Mouse (Mus musculus): ENCODE measurements around the gene Chrm5. TPM values are rescaled to one million over a fixed set of nuclear protein-coding genes. Genes with fewer than 3 reads are reported as not detected.

Gene Chrm5
- polyA plus RNA-seq (2016; fragmentation: Nextera tagmentation; extraction: Ambion mirVana) = not detected in 2 replicates

DNA sequence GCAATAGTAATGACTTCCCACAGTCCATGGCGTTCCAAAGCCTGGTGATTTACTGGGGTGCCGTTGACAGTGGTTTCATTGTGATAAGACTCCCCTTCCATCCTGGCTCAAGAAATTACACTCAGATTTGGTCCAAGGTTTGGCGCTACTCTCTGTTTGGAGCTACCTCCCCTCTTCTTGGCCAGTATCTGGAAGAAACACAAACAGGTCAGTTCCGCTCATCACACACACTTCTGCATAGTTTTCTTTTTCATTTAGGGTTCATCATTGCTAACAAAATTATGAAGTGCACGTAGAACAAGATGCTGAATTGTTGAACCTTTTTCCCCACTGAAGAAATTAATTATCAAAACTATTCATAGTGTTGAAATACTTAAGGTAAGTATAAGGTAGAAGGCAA lies at the start of gene Chrm5:
Gene Chrm5, minus strand, starts transcription at position 101 of the 400 bp plus-strand sequence.
- DNase-seq (ENCODE audit: low spot score) = no peak
- H3K27ac ChIP-seq = no peak within 1 kb of the TSS
- no peaks in the 10 kb centered on the region for H3K36me3 ChIP-seq
- H3K27me3 ChIP-seq (ENCODE audit: insufficient read depth, poor library complexity, severe bottlenecking) = no peaks in the 10 kb centered on the region
- no peaks in the 10 kb centered on the region for H3K9me3 ChIP-seq
- no peak within 1 kb of the TSS for H3K4me3 ChIP-seq
- peaks cover 4% of the 10 kb centered on the region; the same call in 1 of the 2 replicates for H3K4me1 ChIP-seq
- 87% methylated on average over 5 of the region's 5 CpGs for WGBS

DNA sequence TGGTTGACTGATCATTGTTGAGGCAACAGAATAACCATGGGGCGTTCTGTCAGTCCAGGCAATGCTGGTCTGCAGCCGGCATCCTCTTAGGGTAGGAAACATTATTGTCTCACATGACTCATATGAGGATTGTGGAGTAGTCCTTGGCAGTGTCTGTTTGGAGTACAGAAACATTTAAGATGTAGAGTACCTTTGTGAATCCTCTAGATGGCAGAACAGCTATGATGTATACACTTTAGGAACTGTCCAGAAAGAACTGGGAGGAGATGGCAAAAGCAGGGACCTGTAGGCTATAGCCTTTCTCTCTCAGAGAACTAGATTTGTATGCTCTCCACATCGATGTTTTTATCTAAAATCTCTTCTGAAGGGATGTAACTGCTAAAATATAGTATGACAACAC lies 46.4 kb upstream of the Chrm5 start:
- H3K4me1 ChIP-seq = peaks cover 4% of the 10 kb centered on the region; the same call in 1 of the 2 replicates
- no peak overlapping the region for H3K4me3 ChIP-seq
- H3K27me3 ChIP-seq (ENCODE audit: insufficient read depth, poor library complexity, severe bottlenecking) = no peaks in the 10 kb centered on the region
- no peaks in the 10 kb centered on the region for H3K9me3 ChIP-seq
- H3K36me3 ChIP-seq = 0 out of 2 replicates have a peak, but pooled peaks cover 6% of the 10 kb centered on the region
- no peak overlapping the region for H3K27ac ChIP-seq
- no peak for DNase-seq (ENCODE audit: low spot score)
- WGBS = 84% methylated on average over 3 of the region's 3 CpGs

DNA sequence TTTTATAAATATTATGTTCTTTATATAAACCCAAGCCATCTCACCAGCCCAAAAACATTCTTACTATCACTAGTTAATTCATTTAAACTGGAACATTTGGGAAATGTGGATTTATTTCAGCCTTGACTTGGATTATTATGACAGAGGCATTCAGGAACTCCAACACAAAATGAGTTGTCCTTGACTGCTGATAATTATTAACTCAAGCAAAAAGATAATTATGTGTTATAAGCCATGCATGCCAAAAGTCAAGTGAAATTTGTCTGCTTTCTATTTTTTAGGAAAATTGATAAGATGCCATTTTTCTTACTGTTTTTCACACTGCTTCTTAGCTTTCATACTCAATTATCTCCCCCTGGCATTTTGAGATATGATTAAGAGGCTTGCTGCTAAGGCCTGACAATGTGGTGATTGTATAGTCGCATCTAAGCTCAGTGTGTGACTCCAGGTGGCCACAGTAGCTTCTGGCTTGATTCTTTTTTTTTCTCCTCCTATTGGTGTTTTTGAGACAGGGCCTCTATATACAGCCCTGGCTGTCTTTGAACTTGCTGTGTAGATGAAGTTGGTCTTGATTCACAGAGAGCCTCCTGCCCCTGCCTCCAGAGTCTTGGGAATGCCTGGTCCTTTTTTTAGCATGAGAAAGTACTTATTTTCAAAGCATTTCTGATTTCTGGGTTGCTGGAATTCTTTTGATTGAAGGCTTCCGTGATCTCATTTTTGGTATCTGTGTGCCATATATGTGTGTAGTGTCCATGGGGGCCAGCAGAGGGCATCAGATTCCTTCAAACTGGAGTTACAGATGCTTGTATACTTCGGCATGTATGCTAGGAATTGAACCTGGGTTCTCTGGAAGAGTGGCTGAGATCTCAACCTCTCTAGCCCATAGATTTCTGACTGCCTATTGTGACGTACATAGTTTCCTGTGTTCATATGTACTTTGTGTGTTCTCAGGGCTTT lies 40.2 kb upstream of the Chrm5 start:
- Histone ChIP-seq H3K27me3 (ENCODE audit: insufficient read depth, poor library complexity, severe bottlenecking) (no peaks in the 10 kb centered on the region), H3K4me1 (peaks cover 6% of the 10 kb centered on the region; the same call in 1 of the 2 replicates), H3K9me3 (no peaks in the 10 kb centered on the region), H3K36me3 (no peaks in the 10 kb centered on the region), H3K27ac (no peak overlapping the region), H3K4me3 (no peak overlapping the region)
- DNase-seq (ENCODE audit: low spot score) = no peak
- 79% methylated on average over 4 of the region's 4 CpGs for WGBS

DNA sequence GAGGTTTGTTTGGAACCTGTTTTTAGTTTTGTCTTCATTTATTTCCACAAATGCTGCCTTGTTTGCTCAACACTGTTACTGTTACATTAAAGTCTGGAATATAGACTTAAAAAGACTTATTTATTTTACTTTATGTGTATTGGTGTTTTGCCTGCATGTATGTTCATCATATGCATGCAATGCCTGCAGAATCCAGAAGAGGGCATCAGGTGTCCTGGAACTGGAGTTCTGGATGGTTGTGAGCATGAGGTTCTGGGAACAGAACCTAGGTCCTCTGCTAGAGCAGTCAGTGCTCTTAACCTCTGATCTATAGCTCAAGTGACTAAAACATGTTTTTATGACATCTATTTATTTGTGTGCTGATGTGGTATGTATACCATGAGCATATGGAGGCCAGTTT lies 38.0 kb upstream of the Chrm5 start:
- no peak for DNase-seq (ENCODE audit: low spot score)

DNA sequence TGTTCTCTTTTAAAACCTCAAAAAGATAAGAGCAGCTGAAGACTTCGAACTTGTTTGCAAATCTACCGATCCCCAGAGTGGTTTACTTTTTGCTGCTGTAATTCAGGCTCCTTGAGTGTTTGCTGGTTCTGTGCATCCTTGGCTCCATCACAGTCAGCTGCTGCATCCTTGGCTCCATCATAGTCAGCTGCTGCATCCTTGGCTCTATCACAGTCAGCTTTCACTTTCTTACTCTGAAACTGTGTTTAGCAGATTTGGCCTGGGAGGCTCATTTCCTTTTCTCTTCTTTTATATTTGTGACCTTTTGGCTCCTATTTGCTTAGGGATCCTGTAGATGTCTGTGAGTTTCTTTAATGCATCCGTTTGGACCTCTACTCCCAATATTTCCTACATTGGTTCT lies 36.6 kb upstream of the Chrm5 start:
- no peak for DNase-seq (ENCODE audit: low spot score)
- no peak overlapping the region for H3K27ac ChIP-seq
- H3K4me1 ChIP-seq = peaks cover 3% of the 10 kb centered on the region; the same call in 1 of the 2 replicates
- no peaks in the 10 kb centered on the region for H3K27me3 ChIP-seq (ENCODE audit: insufficient read depth, poor library complexity, severe bottlenecking)
- no peaks in the 10 kb centered on the region for H3K9me3 ChIP-seq
- H3K4me3 ChIP-seq = no peak overlapping the region
- no peaks in the 10 kb centered on the region for H3K36me3 ChIP-seq
- WGBS = 88% methylated on average over 3 of the region's 3 CpGs

More for the DNA sequence above, 38.0 kb upstream of the Chrm5 start:
- Histone ChIP-seq H3K9me3 (no peaks in the 10 kb centered on the region), H3K4me1 (peaks cover 3% of the 10 kb centered on the region; the same call in 1 of the 2 replicates), H3K36me3 (no peaks in the 10 kb centered on the region), H3K4me3 (no peak overlapping the region), H3K27me3 (ENCODE audit: insufficient read depth, poor library complexity, severe bottlenecking) (no peaks in the 10 kb centered on the region), H3K27ac (no peak overlapping the region)

DNA sequence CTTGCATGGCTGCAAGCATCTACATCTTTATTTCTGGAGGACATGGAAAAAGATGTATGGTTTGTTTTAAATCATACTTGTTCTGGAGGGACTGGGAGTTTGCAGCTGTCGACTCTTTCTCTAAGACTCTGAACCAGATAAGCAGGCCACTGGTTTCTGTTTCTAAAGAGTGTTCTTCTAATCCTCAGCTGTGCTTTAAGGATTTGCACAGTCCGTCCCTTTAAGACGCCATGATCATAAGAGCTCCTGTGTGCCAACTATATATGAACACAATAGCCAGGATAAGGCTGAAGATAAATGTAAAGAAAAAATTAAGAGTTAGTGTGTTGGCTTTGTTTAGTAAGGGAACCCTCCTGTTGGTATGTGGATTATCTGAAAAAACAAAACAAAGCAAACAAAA lies 36.2 kb upstream of the Chrm5 start:
- Histone ChIP-seq H3K4me1 (peaks cover 3% of the 10 kb centered on the region; the same call in 1 of the 2 replicates), H3K36me3 (no peaks in the 10 kb centered on the region), H3K9me3 (no peaks in the 10 kb centered on the region), H3K4me3 (no peak overlapping the region), H3K27me3 (ENCODE audit: insufficient read depth, poor library complexity, severe bottlenecking) (no peaks in the 10 kb centered on the region), H3K27ac (no peak overlapping the region)
- WGBS = 63% methylated on average over 3 of the region's 3 CpGs
- DNase-seq (ENCODE audit: low spot score) = no peak

DNA sequence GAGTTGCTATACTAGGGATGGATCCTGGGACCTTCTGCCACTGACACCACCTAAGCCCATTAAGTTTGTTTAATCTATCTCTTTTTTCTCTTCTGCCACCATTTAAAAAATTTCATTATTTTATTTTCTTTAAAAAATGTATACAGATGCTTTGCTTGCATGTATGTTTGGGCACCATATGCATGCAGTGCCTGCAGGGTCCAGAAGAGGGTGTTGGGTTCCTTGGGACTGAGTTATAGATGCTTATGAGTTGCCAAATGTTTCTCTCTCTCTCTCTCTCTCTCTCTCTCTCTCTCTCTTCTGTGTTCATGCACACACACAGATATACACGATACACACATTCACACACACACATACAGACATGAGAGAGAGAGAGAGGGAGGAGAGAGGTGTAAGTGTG lies 32.5 kb upstream of the Chrm5 start:
- no peak for DNase-seq (ENCODE audit: low spot score)
- Histone ChIP-seq H3K4me3 (no peak overlapping the region), H3K27ac (no peak overlapping the region), H3K9me3 (no peaks in the 10 kb centered on the region), H3K4me1 (peaks cover 5% of the 10 kb centered on the region; the same call in 1 of the 2 replicates), H3K36me3 (no peaks in the 10 kb centered on the region), H3K27me3 (ENCODE audit: insufficient read depth, poor library complexity, severe bottlenecking) (no peaks in the 10 kb centered on the region)
- WGBS = 86% methylated on average over 1 of the region's 1 CpGs

DNA sequence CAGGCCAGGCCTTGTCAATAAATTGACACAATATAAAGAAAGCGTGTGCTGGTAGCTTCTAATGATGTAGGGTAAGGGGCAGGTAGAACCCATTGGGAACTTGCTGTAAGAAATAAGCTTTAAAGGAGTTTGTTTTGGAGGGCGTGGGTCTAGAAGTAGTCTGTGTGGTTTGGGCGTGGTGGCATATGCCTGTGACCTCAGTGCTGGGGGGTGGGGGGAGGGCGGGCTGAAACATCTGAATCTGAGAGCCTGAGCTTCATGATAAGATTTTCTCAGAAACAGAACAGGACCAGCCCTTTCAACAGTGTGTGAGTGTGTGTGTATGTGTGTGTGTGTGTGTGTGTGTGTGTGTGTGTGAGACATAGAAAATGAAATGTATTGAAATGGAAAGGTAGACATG lies 29.6 kb upstream of the Chrm5 start:
- Histone ChIP-seq H3K4me3 (no peak overlapping the region), H3K9me3 (no peaks in the 10 kb centered on the region), H3K27me3 (ENCODE audit: insufficient read depth, poor library complexity, severe bottlenecking) (no peaks in the 10 kb centered on the region), H3K4me1 (peaks cover 9% of the 10 kb centered on the region; the same call in 1 of the 2 replicates), H3K36me3 (no peaks in the 10 kb centered on the region), H3K27ac (no peak overlapping the region)
- DNase-seq (ENCODE audit: low spot score) = peak; percentile 85
- WGBS = 60% methylated on average over 4 of the region's 4 CpGs

DNA sequence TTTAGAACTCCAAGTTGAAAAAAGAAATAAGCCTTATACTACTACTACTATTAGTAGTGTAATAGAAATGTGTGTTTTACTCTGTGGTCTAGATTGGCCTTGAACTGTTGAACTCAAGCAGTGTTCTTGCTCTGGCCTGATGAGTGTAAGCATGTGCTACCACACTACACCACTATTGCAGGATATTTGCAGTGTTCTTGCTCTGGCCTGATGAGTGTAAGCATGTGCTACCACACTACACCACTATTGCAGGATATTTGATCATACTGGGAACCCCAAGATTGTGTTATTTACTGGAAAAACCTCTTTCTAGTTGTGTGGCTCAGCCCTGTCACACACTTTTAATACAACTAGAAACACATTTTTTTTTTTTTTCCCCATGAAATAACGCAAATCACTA lies 26.9 kb upstream of the Chrm5 start:
- DNase-seq (ENCODE audit: low spot score) = no peak
- H3K4me1 ChIP-seq = peaks cover 9% of the 10 kb centered on the region; the same call in 1 of the 2 replicates
- H3K4me3 ChIP-seq = no peak overlapping the region
- WGBS = 87% methylated on average over 1 of the region's 1 CpGs
- no peak overlapping the region for H3K27ac ChIP-seq
- no peaks in the 10 kb centered on the region for H3K36me3 ChIP-seq
- H3K27me3 ChIP-seq (ENCODE audit: insufficient read depth, poor library complexity, severe bottlenecking) = no peaks in the 10 kb centered on the region
- no peaks in the 10 kb centered on the region for H3K9me3 ChIP-seq

DNA sequence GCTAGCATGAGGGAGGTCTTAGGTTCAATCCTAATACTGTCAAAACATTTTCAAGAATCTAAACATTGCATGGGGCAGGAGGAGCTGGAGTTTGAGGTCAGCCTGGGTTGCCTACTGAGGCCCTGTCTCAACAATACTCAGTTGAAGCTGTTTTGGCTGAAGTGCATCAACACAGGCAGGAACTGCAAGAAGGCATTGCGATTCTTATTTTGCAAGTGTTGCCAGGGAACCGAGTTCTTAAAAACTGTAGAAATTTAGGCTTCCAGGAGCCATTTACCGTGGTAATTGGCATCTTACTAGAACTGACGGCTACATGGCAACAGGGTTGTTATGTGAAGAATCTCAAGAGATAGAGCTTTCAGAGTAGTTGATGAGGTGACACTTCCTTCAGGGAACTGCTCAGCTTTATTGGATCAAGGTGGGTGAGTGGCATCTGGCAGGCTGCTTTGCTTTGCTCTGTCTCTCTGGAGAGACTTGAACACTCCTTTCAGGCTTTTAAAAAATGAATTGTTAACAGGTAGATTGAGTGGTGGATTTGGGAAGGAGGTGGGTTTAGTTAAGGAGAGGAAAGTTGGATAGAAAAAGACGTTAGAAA lies 26.4 kb upstream of the Chrm5 start:
- WGBS = 65% methylated on average over 5 of the region's 5 CpGs
- peaks cover 9% of the 10 kb centered on the region; the same call in 1 of the 2 replicates for H3K4me1 ChIP-seq
- no peak overlapping the region for H3K4me3 ChIP-seq
- H3K27ac ChIP-seq = no peak overlapping the region
- H3K9me3 ChIP-seq = no peaks in the 10 kb centered on the region
- H3K27me3 ChIP-seq (ENCODE audit: insufficient read depth, poor library complexity, severe bottlenecking) = no peaks in the 10 kb centered on the region
- no peak for DNase-seq (ENCODE audit: low spot score)
- no peaks in the 10 kb centered on the region for H3K36me3 ChIP-seq

DNA sequence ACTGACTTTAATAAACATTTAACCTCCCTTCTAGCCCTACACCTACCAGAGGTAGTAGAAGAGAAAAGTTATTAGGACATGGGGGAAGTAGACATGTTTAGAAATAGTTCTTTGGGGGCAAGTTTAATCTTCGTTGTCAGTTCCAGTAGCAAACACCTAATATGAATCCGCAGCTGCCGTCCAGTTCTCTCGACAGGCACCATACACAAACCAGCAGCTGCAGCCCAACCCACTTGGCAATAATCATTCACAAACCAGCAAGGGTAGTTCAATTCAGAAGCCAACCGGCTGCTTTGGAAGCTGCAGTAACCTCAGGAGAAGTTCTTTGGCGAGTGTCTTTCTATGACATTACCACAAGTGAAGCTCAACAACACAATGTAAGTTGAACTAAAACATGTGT lies 23.4 kb upstream of the Chrm5 start:
- 91% methylated on average over 6 of the region's 6 CpGs for WGBS
- no peak overlapping the region for H3K4me3 ChIP-seq
- H3K36me3 ChIP-seq = no peaks in the 10 kb centered on the region
- no peaks in the 10 kb centered on the region for H3K27me3 ChIP-seq (ENCODE audit: insufficient read depth, poor library complexity, severe bottlenecking)
- no peak for DNase-seq (ENCODE audit: low spot score)
- H3K27ac ChIP-seq = no peak overlapping the region
- no peaks in the 10 kb centered on the region for H3K9me3 ChIP-seq
- H3K4me1 ChIP-seq = peaks cover 10% of the 10 kb centered on the region; the same call in 1 of the 2 replicates

DNA sequence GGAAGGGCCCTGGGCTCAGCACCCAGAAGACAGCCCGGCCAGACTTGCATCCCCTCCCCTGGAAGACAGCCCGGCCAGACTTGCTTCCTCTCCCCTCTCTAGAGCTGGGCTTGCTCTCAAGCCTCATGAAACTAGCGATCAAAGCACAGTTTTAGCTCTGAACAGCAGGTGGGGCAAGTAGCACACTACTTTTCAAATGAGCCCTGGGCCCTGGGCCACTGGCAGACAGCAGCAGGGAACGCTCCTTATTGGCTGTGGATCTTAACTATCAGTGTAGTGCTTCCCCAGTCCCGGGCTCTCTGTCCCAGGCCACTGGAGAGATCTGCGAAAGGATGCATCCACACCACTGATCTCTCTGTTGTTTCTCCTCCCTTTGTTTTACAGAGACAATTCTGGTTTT lies 20.6 kb upstream of the Chrm5 start:
- no peaks in the 10 kb centered on the region for H3K27me3 ChIP-seq (ENCODE audit: insufficient read depth, poor library complexity, severe bottlenecking)

DNA sequence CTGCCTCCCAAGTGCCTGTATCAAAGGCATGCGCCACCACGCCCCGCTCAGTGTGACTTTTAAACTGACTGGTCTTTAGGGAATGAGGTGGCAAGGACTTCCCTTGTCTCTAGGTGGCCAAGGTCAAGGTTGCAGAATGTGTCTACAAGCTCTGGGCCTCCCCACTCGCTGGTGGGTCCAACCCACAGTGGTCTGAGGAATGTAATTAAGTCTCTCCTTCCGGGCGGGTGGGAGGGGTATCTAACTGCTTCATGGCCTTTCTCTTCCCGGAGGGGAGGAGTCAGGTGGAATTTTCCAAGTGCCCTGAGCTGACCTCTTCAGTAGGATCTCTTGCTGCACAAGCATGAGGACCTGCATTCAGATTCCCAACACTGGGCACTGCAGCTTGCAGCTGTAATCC lies 17.3 kb upstream of the Chrm5 start:
- no peaks in the 10 kb centered on the region for H3K36me3 ChIP-seq
- WGBS = 73% methylated on average over 7 of the region's 7 CpGs

More for the DNA sequence above, 20.6 kb upstream of the Chrm5 start:
- DNase-seq (ENCODE audit: low spot score) = peak; percentile 90
- no peak overlapping the region for H3K27ac ChIP-seq
- H3K36me3 ChIP-seq = no peaks in the 10 kb centered on the region
- H3K4me3 ChIP-seq = no peak overlapping the region
- WGBS = under 1% methylated on average over 6 of the region's 6 CpGs
- peaks cover 12% of the 10 kb centered on the region; the same call in 1 of the 2 replicates for H3K4me1 ChIP-seq
- H3K9me3 ChIP-seq = no peaks in the 10 kb centered on the region

More for the DNA sequence above, 17.3 kb upstream of the Chrm5 start:
- Histone ChIP-seq H3K9me3 (no peaks in the 10 kb centered on the region), H3K4me3 (no peak overlapping the region), H3K27ac (no peak overlapping the region), H3K4me1 (peaks cover 19% of the 10 kb centered on the region), H3K27me3 (ENCODE audit: insufficient read depth, poor library complexity, severe bottlenecking) (no peaks in the 10 kb centered on the region)
- no peak for DNase-seq (ENCODE audit: low spot score)
